Mouse (Mus musculus): ENCODE results near the gene Gzmm.

Gene Gzmm

GRCm38 (mm10) chr10:79729357-79729965, 40.6 kb downstream of the Gzmm start:
- no peak for DNase-seq

- peak; percentile 49 to 60 for DNase-seq
These were observed 43.7 kb downstream of the Gzmm start for GRCm38 (mm10) chr10:79732500-79732899.

- no peak for DNase-seq
These were observed 45.0 kb downstream of the Gzmm start for GRCm38 (mm10) chr10:79733847-79734246.

GRCm38 (mm10) chr10:79735361-79735760, 46.5 kb downstream of the Gzmm start:
- no peak for DNase-seq

GRCm38 (mm10) chr10:79736706-79737105, 47.9 kb downstream of the Gzmm start:
- peak in 1 of 2 experiments; percentile 54 for DNase-seq

GRCm38 (mm10) chr10:79738259-79738658, 49.4 kb downstream of the Gzmm start:
- DNase-seq = no peak

GRCm38 (mm10) chr10:79739234-79739633, 50.4 kb downstream of the Gzmm start:
- DNase-seq = no peak

GRCm38 (mm10) chr10:79740863-79741262, 52.0 kb downstream of the Gzmm start:
- no peak for DNase-seq

GRCm38 (mm10) chr10:79743161-79743560, 54.3 kb downstream of the Gzmm start:
- peak in 1 of 2 experiments; percentile 47 for DNase-seq

GRCm38 (mm10) chr10:79743650-79744365, 55.0 kb downstream of the Gzmm start:
- DNase-seq = peak; percentile 64 to 77
